Mouse (Mus musculus) CD8-positive naive resting alpha-beta T cell, adult 2 months (primary cell): ENCODE data around the gene Hoxc4.

Experiments used
- DNase-seq, 2 experiments: peaks; one replicate each; pipeline ENCODE4 v3.0.0; 2022; ENCODE audit warnings: low read depth in 2 of 2, low spot score in 2 of 2

The Hoxc4 gene

DNA sequence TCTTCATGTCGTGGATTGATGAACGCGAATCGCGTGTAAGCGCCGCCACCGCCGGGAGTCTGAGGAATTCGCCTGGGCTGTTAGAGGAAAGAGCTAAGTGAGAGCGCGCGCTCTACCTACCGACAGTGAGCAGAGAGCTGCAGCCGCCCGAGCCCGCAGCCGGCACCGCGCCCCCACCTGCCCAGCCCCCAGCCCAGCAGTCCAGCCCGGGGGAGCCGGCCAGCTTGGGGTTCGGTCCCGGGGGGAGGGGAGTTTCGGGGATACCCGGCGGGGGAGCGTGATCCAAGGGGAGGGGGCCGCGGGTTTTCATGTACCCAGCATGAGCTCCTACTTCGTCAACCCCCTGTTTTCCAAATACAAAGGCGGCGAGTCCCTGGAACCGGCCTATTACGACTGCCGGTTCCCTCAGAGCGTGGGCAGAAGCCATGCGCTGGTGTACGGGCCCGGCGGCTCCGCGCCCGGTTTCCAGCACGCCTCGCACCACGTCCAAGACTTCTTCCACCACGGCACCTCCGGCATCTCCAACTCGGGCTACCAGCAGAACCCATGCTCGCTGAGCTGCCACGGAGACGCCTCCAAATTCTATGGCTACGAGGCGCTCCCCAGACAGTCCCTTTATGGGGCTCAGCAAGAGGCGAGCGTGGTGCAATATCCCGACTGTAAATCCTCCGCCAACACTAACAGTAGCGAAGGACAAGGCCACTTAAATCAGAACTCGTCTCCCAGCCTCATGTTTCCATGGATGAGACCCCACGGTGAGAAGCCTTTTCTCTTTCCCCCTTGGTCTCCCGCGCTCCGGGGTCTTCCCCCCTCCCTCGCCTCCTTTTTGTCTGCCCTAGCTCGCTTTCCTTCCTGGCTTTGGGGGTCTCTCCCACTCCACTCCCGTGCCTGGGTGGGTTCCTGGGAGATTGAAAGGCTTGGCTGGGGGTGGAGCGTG, 28.0 kb upstream of the Hoxc4 start, which contains the start of gene Hoxc8:
Gene Hoxc8 (plus strand): TSS at position 147 of the 937 bp plus-strand sequence.
- DNase-seq, result no peak

DNA sequence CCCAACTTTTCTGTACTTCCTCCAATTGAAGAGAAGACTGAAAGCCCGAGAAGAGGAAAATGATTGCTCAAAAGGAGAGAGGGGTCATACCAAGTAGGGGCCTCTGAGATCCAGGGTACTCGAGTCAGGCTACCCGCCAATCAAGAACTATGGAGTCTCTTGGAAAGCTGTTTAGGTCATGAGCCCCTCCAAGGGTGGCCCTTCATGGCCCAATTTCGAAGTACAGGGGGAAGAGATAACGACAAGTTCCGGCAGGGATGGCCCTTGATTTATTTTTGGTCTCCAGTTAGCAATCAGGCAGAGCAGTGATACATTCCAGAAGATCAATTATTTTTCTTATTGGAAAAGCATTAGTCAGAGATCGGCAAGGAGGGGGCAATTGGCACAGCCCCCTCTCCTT, 27.0 kb upstream of the Hoxc4 start:
- DNase-seq, result no peak

DNA sequence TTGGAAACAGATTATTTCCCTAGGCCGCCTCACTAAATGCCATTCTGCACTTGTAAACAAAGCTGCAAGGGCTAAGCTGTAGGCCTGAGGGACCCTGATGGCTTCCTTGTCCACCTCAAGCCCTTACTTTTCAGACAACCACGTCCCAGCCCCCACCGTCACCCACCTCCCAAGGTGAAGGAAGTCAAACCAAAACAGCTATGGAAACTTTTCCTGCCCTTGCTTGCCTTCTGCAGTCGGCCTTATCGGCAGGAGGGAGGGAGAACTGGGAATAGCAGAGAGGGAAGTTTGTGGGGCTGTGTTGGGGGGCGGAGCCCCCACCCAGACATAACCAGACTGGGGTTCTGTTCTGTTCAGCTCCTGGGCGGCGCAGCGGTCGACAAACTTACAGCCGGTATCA, 26.5 kb upstream of the Hoxc4 start:
- no peak for DNase-seq

DNA sequence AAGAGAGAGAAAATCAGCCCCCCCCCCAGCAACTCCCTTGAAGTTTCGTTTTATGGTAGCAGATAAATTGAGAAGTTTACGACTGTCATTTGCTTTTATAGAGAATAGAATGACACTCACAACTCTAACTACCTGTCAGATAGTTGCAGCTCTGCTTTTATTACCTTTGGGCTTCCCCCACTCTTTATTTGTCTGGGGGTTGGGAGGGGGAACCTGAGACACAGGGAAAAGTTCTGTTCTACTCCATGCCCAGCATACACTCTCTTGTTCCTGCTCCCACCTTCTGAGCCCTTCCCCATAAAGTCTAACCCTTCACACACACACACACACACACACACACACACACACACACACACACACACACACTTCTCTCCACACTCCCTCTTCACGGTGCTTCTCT, 25.9 kb upstream of the Hoxc4 start:
- DNase-seq, result no peak

DNA sequence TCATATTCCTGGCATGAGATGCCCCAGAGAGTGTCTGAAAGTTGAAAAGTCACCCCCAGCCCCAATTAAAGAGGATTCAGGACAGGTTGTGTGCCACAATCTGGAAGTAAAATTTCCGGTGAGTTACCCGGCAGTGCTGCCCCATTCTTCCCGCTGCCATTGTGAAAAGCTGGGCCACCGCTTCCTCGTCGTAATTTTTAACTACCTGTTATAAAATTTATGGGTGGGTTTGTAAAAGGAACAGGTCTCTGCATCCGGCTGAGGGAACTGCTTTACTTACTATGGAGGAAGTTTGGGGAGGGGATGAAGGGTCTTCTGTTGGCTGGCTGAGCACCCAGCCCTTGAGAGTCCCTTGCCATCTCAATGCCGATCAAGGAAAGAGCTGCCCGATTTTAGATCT, 22.2 kb upstream of the Hoxc4 start:
- DNase-seq, result no peak

DNA sequence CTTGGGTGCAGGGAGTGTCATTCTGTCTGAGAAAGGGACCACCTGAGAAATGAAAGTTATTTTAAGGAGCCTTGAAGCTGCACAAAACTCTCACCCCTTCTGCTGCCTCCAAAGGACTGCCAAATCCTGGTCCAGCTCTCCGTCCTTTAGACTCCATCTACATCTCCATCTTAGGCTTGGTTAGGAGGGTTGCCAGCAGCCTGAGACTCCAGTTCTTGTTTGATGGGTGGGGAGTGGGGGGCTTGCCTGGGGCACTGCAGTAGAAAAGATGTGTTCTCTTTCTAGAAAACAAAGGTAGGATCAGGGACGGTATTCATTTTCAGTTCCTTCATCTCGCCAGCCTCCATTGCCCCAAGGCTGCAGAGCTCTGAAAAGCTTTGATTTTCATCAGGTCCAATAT, 21.3 kb upstream of the Hoxc4 start:
- DNase-seq, result no peak

DNA sequence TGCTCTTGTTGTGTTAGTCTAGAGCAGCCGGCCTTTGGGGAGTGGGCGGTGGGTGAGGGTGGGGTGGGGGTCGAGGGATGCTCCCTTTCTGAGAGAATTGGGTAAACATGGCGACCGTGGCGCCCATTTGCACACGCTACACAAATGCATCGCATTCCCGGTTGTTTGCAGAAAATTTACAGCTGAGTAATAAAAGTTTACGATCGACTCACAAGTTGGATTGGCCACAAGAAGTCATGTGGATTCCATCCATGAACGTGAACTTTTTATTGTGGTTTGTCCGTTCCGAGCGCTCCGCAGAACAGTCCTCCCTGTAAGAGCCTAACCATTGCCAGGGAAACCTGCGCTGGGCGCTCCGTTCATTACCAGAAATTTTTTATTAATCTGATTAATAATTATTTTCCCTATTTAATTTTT, 20.8 kb upstream of the Hoxc4 start, which contains the start of gene Hoxc6:
Gene Hoxc6 (plus strand): TSS at position 319 of the 417 bp plus-strand sequence.
- no peak for DNase-seq

DNA sequence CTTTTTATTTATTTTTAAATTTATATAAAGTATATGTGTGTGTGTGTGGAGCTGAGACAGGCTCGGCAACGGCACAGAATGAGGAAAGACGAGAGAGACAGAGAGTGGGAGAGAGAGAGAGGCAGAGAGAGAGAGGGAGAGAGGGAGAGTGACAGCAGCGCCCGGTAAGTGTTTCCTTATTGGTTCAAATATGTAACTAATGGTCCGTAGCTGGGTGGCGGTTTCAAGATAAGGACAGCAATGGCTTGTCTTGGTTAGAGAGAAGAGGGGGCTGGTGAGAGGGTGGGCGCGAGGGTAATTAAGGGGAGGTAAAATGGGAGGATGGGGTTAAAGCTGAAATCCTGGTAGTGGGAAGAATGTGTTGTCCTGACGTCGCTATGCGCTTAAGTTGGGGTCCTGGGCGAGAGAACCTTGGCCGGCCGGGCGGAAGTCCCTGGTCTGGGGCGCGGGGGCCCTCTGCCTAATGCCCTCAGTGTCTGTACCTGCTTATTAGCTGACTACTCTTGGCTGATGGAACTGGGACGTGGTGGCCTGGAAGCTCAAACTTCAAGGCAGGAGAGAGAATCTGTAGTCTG, 20.0 kb upstream of the Hoxc4 start:
- no peak for DNase-seq

DNA sequence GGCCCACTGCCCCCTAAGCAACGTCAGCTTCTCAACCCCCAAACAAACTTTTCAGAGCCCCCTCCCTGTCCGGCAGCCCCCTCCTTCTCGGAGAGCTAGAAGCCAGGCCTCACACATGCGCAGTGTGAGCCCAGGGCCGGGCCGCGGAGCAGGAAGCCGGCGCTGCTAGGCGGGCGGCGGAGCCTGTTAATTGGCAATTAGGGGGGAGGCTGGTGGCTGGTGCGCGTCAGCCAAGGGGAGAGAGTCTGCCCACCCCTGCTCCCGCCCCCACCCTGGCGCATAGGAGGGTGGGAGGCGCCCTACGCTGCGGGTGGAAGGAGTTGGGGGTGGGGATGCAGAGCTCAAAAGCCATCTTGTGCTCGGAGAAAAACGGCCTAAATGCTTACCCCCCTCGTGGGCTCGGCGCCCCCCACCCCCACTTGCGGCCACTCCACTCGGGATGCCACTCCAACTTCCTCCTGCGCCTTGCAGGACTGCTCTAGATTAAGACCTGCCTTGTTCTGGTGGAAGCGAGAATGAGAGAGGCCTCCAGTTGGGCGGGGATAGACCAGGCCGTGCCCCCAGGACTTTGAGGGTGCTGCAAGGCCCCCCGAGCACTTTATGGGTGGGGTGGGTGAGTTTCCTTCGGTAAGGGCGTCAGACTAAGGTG, 19.4 kb upstream of the Hoxc4 start:
- DNase-seq, result peak; percentile 57 to 63

DNA sequence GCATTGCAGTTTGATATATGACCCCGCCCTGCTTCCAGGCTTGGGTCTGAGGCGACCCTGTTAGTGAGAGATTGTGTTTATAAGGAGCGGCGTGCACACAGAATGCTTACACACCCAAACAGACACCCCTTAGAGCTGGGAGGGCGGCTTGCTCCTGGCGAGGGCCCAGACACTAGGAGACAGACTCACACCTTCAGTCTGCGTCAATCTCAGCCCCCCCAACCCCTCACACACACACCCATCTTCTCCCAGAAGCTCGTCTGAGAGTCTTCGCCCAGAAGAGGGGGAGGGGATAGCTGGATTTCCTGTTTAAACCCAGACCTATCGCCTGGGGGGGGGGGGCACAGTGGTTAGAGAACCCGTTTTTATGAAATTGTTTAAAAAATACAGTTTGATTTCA, 18.8 kb upstream of the Hoxc4 start:
- no peak for DNase-seq

DNA sequence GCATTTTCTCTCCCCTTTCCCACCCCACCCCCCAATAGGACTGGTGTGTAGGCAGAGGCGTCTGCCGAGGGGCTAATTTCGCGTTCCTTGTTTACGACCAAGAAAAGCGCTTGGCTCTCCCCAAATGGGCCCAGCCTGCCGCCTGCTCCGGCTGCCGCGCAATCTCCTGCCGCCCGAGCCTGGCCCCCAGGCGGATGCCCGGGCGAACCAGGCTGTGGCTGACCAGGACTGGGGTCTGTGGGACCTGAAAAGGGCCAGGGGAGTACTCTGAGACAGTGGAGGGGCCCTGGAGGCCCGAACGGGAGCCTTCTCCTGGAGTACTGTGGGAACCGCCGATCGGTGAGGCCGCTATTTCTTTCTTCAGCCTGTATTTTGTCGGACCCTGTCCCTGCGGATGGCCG, 18.2 kb upstream of the Hoxc4 start:
- DNase-seq, result no peak

DNA sequence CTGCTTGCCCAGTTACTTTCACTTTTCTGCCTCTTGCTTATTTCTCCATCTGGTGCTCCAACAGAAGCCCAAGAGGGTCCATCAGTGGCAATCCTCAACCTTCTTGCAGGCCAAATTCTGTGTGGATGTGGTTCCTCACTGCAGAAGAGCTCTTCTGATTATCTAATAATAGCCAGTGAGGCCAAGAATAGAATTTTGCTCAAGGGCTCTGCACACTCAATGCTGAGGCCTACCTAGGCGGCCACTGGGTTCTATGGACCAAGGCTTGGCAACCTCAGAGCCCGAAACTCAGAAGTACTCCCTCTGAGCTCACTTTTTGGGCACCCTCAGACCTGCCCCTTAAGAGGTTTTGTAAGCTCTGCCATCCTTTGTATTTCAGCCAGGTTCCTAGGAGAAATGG, 17.4 kb upstream of the Hoxc4 start:
- DNase-seq, result no peak

DNA sequence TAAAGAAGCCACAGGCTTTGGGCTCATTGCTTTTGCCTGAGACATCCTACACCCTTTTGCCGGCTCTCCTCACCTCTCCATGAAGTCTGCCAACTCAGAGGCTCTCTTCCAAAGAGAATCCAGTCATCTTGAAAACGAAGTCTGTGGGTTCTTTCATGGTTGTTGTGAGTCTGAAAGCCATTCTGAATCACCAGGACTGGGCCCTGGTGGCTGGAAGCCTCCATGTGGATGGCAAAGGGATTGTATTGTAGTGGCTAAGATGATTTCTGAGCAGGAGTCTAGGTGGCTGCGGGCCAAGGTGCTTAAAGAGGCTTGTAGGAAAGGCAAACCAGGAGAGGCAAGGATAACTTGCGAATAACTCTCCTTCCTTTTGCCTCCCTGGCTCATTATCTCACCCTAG, 16.6 kb upstream of the Hoxc4 start:
- DNase-seq, result no peak

DNA sequence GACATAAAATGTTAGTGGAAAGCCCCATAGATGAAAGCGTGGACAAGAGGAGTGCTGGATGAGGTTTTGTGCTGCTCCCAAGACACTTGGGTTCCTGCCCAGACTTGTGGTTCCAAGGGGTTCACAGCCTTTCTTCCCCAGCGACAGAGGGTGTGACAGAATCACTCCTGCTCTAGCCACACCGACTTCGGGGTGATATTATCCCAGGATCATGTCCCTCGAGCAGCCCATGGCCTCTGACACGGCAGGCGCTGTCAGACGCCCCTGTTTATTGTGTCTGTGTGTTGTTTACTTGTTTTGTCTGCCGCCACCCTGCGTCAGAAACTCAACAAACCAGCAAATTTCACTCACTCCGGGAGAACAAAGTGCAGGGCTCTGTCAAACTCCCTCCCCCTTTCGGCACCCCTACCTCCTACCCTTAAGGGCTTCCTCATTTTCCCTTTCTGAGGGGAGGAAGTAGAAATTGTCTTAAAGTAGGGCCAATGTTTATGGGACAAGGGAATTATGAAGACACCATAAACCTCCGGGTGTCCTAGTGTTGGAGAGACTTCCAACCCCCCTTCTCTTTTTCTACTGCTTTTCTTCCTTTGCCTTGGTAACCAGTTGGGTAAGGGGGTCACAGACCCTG, 15.8 kb upstream of the Hoxc4 start:
- no peak for DNase-seq

DNA sequence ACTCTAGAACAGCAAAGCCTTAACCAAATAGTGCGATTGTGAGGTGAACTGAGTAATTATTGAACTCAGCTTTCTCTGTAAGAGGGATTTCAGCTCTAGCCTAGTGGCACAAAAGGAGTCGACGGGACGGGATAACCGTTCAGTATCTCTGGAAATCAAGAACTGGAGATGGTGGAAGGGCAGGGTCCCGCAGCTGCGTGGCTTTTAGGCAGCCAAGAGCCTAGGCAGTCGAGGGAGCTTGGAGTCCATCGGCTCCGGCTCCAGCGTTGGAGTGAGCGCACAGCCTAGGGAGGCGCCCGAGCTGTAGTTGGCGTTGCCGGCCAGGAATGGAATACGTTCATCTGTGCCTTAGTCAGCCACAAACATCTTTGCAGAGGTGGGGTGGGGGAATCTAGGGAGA, 13.4 kb upstream of the Hoxc4 start:
- no peak for DNase-seq

DNA sequence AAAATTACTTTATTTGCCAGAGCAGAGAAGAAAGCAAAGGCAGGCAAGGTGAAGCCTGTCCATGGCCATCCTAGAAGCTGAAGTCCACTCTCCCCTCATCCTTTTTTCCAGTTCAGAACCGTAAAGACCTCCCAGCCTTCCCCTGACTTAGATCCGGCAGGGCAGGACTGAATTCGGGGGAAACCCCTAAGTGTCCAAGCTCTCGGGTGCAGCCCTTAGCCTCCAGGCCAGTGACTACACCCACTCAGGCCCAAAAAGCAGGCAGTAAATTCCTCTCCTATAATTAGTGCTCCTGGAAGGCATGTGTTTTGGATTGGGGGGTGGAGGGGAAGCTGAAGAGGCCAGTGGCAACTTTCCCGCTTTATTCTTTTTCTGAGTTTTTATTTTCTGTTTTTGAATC, 12.9 kb upstream of the Hoxc4 start:
- no peak for DNase-seq

DNA sequence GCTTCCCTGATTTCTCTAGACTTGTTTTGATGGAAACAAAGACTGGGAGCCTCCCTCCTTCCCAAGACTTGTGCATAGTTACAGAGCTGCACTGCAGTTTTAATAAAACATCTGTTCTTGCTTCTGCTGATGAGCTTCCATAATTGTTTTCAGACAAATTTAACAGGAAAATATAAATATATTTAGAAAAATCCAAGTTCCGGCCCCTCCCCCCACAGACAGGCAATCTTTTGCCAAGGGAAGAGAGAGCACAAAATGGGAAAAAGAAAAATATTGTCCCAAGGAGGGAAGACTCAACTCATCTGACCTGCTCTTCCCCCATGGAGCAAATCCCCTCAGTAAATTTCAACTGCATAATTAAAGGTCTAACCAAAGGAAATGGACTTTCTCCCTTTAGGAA, 12.4 kb upstream of the Hoxc4 start:
- DNase-seq, result no peak

DNA sequence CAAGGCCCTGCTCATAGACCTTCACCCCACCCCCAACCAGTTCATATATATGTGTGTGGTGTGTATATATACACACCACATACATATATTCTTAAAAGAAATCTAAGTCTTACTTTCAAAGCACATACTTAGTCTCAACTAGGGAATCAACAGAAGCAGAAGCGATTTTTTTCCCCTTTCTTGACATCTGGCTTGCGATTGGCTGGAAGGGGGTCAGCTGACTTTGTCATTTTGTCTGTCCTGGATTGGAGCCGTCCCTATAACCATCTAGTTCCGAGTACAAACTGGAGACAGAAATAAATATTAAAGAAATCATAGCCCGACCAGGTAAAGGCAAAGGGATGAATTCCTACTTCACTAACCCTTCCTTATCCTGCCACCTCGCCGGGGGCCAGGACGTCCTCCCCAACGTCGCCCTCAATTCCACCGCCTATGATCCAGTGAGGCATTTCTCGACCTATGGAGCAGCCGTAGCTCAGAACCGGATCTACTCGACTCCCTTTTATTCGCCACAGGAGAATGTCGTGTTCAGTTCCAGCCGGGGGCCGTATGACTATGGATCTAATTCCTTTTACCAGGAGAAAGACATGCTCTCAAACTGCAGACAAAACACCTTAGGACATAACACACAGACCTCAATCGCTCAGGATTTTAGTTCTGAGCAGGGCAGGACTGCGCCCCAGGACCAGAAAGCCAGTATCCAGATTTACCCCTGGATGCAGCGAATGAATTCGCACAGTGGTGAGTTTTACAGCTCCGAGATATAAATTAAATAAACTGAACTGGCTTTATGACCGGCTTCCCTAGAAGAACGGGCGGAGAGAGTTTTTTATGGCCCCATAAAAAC, 9.2 kb upstream of the Hoxc4 start:
- no peak for DNase-seq

DNA sequence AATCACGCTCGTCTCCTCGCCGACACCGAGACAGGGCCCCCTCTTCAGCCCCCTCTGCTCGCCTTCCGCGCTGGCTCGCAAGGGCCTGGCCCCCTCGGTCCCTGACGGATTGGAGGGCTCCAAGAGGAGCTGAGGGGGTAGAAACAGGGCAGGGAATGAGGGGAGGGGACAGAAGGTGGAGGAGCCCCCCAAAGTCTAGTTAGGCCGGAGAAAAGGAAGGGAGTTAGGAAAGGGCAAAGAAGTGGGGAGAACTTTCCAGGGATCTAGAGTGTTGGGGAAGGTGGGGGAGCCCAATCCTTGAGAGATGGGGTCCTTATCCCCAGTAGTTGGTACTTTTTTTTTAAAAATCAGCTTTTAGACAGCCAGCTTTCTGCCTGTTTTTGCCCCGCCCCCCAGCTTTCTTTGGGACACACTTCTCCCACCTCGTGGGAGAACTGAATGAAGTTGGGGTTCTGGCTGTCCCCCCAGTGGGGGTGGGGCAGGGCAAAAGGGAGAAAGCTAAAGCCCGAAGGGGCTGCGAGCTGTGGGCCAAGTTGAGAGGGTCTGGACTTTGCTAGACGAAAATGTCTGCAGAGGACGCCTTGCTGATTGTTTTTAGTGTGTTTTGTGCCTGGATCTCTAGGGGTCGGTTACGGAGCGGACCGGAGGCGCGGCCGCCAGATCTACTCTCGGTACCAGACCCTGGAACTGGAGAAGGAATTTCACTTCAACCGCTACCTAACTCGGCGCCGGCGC, 8.5 kb upstream of the Hoxc4 start:
- no peak for DNase-seq
